Mouse (Mus musculus): Measurements from ENCODE around the gene Sostdc1. TPM values are rescaled to one million over a fixed set of nuclear protein-coding genes. Genes with fewer than 3 reads are reported as not detected.

Gene Sostdc1
- total and polyA plus RNA-seq, 2 experiments = not detected

DNA sequence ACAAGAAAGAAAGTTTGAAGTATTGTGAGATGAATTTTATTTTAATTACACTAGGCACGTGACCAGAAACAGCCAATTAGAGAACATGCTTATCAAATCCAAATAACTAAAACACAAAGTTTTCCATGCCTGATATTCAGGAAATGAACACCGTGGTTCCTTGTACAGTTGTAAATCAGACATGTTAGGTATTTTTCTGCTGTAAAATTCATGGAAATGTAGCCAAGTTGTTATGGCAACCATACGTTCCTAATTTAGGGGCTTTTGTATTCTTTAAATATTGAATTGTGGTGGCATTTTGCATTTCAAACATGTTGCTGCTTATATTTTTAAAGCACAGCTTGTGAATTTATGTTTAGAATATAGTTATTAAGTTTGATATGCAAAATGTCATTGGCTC, 2.1 kb downstream of the Sostdc1 start:
- TF ChIP-seq CTCF (IDR thresholded peaks at IDR 0.05; ENCODE audit: low read depth, low read length) (no peak), POLR2A (IDR thresholded peaks at IDR 0.05; ENCODE audit: extremely low read depth, insufficient read depth, low read length) (no peak)
- Histone ChIP-seq H3K4me1 (ENCODE audit: control insufficient read depth, insufficient read depth, low read length) (no peaks in the 10 kb centered on the region), H3K27me3 (ENCODE audit: control insufficient read depth, insufficient read depth, low read length) (no peaks in the 10 kb centered on the region; the same call in 1 of the 2 replicates), H3K9ac (ENCODE audit: low read depth, low read length) (no peak overlapping the region), H3K27ac (replicated peaks; ENCODE audit: insufficient read depth, low read depth, low read length) (no peak overlapping the region), H3K36me3 (ENCODE audit: control insufficient read depth, insufficient read depth, low read length) (no peaks in the 10 kb centered on the region), H3K4me3 (ENCODE audit: insufficient read depth, low read depth, low read length) (no peak overlapping the region), H3K79me2 (ENCODE audit: control insufficient read depth, insufficient read depth, low read length) (no peaks in the 10 kb centered on the region)
- 88% methylated on average over 3 of the region's 3 CpGs for WGBS
- DNase-seq (ENCODE audit: extremely low read depth, low read depth, low spot score) = no peak

DNA sequence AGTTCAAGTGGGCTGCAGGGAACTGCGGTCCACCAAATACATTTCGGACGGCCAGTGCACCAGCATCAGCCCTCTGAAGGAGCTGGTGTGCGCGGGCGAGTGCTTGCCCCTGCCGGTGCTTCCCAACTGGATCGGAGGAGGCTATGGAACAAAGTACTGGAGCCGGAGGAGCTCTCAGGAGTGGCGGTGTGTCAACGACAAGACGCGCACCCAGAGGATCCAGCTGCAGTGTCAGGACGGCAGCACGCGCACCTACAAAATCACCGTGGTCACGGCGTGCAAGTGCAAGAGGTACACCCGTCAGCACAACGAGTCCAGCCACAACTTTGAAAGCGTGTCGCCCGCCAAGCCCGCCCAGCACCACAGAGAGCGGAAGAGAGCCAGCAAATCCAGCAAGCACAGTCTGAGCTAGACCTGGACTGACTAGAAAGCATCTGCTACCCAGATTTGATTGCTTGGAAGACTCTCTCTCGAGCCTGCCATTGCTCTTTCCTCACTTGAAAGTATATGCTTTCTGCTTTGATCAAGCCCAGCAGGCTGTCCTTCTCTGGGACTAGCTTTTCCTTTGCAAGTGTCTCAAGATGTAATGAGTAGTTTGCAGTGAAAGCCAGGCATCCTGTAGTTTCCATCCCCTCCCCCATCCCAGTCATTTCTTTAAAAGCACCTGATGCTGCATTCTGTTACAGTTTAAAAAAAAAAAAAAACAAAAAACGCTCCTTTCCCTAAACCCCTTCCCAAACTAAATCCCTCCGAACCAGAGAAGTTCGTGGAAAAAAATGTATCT, 3.3 kb downstream of the Sostdc1 start:
- no peaks in the 10 kb centered on the region for H3K36me3 ChIP-seq (ENCODE audit: control insufficient read depth, insufficient read depth, low read length)
- H3K27ac ChIP-seq (replicated peaks; ENCODE audit: insufficient read depth, low read depth, low read length) = no peak overlapping the region
- H3K4me3 ChIP-seq (ENCODE audit: insufficient read depth, low read depth, low read length) = peak overlapping the region; percentile 28; the same call in 1 of the 2 replicates
- H3K4me1 ChIP-seq (ENCODE audit: control insufficient read depth, insufficient read depth, low read length) = no peaks in the 10 kb centered on the region
- no peak for DNase-seq (ENCODE audit: extremely low read depth, low read depth, low spot score)
- no peak for TF ChIP-seq POLR2A (IDR thresholded peaks at IDR 0.05; ENCODE audit: extremely low read depth, insufficient read depth, low read length)
- no peak for TF ChIP-seq CTCF (IDR thresholded peaks at IDR 0.05; ENCODE audit: low read depth, low read length)
- no peaks in the 10 kb centered on the region for H3K79me2 ChIP-seq (ENCODE audit: control insufficient read depth, insufficient read depth, low read length)
- no peak overlapping the region for H3K9ac ChIP-seq (ENCODE audit: low read depth, low read length)
- H3K27me3 ChIP-seq (ENCODE audit: control insufficient read depth, insufficient read depth, low read length) = no peaks in the 10 kb centered on the region; the same call in 1 of the 2 replicates
- 5% methylated on average over 30 of the region's 30 CpGs for WGBS

DNA sequence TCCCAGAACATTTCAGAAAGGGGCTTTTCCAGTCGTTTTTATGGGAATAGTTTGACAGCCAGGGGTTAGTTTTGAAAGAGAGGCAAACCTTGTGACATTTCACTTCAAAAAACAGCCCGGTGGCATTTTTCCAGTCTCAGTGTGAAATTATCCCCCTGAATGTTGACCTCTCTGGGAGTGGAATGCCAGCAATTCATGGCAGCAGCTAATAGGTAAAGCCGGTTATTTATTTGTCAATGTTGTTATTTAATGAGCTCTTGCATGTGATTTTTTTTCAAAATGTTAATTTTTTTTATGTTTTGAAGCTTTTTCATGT, 3.8 kb downstream of the Sostdc1 start:
- Histone ChIP-seq H3K4me3 (ENCODE audit: insufficient read depth, low read depth, low read length) (no peak overlapping the region), H3K79me2 (ENCODE audit: control insufficient read depth, insufficient read depth, low read length) (no peaks in the 10 kb centered on the region), H3K27me3 (ENCODE audit: control insufficient read depth, insufficient read depth, low read length) (no peaks in the 10 kb centered on the region; the same call in 1 of the 2 replicates), H3K9ac (ENCODE audit: low read depth, low read length) (no peak overlapping the region), H3K27ac (replicated peaks; ENCODE audit: insufficient read depth, low read depth, low read length) (no peak overlapping the region), H3K4me1 (ENCODE audit: control insufficient read depth, insufficient read depth, low read length) (no peaks in the 10 kb centered on the region), H3K36me3 (ENCODE audit: control insufficient read depth, insufficient read depth, low read length) (no peaks in the 10 kb centered on the region)
- no peak for DNase-seq (ENCODE audit: extremely low read depth, low read depth, low spot score)
- 19% methylated on average over 3 of the region's 3 CpGs for WGBS
- TF ChIP-seq CTCF (IDR thresholded peaks at IDR 0.05; ENCODE audit: low read depth, low read length) (no peak), POLR2A (IDR thresholded peaks at IDR 0.05; ENCODE audit: extremely low read depth, insufficient read depth, low read length) (no peak)

DNA sequence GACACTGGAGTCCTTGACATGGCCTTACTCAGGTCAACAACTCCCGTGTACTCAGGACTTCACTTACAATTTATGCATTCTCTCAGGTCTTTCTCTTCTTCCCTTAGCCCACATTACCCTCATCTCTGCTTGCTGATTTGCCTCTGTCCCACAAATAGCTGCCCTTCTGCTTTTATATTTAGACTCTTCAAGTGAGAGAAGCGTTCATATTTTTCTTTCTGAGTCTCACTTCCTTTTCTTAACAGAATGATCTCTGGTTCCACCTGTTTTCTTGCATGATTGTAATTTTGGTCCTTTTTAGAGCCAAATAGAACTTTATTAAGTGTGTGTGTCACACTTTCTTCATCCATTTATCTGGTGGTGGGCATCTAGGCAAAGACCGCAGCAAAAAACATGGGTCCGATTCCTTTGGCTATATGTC, 12.2 kb downstream of the Sostdc1 start:
- H3K79me2 ChIP-seq (ENCODE audit: control insufficient read depth, insufficient read depth, low read length) = no peaks in the 10 kb centered on the region
- no peak for DNase-seq (ENCODE audit: extremely low read depth, low read depth, low spot score)

DNA sequence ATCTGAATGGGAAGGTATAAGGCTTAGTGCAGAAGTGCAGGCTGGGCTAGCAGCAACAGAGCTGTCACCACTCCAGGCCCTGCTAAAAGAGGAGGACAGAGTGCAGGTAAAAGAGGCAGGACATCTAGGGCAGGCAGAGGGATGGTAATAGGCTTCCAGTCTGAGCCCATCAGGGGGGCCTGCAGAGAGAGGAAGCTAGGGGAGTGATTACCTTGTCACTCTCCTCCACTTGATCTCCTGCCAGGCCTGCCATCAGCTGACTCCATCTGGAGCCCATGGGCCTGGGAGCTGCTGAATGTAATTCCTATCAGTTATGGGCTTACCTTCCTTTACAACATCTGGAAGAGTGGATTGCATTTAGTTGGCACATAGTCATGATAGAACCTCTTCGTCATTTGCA, 18.7 kb downstream of the Sostdc1 start:
- H3K4me1 ChIP-seq (ENCODE audit: control insufficient read depth, insufficient read depth, low read length) = no peaks in the 10 kb centered on the region
- no peak overlapping the region for H3K9ac ChIP-seq (ENCODE audit: low read depth, low read length)
- TF ChIP-seq CTCF (IDR thresholded peaks at IDR 0.05; ENCODE audit: low read depth, low read length) = no peak
- no peak for TF ChIP-seq POLR2A (IDR thresholded peaks at IDR 0.05; ENCODE audit: extremely low read depth, insufficient read depth, low read length)
- H3K79me2 ChIP-seq (ENCODE audit: control insufficient read depth, insufficient read depth, low read length) = no peaks in the 10 kb centered on the region
- H3K36me3 ChIP-seq (ENCODE audit: control insufficient read depth, insufficient read depth, low read length) = no peaks in the 10 kb centered on the region
- DNase-seq (ENCODE audit: extremely low read depth, low read depth, low spot score) = no peak
- no peaks in the 10 kb centered on the region for H3K27me3 ChIP-seq (ENCODE audit: control insufficient read depth, insufficient read depth, low read length)
- H3K4me3 ChIP-seq (ENCODE audit: insufficient read depth, low read depth, low read length) = no peak overlapping the region
- H3K27ac ChIP-seq (replicated peaks; ENCODE audit: insufficient read depth, low read depth, low read length) = no peak overlapping the region
- WGBS = 90% methylated on average over 1 of the region's 1 CpGs

More for the DNA sequence above, 12.2 kb downstream of the Sostdc1 start:
- no peaks in the 10 kb centered on the region for H3K36me3 ChIP-seq (ENCODE audit: control insufficient read depth, insufficient read depth, low read length)
- H3K27me3 ChIP-seq (ENCODE audit: control insufficient read depth, insufficient read depth, low read length) = no peaks in the 10 kb centered on the region
- no peak overlapping the region for H3K4me3 ChIP-seq (ENCODE audit: insufficient read depth, low read depth, low read length)
- H3K4me1 ChIP-seq (ENCODE audit: control insufficient read depth, insufficient read depth, low read length) = no peaks in the 10 kb centered on the region
- no peak overlapping the region for H3K27ac ChIP-seq (replicated peaks; ENCODE audit: insufficient read depth, low read depth, low read length)
- no peak overlapping the region for H3K9ac ChIP-seq (ENCODE audit: low read depth, low read length)
- TF ChIP-seq POLR2A (IDR thresholded peaks at IDR 0.05; ENCODE audit: extremely low read depth, insufficient read depth, low read length) (no peak), CTCF (IDR thresholded peaks at IDR 0.05; ENCODE audit: low read depth, low read length) (no peak)
- 83% methylated on average over 4 of the region's 4 CpGs for WGBS

DNA sequence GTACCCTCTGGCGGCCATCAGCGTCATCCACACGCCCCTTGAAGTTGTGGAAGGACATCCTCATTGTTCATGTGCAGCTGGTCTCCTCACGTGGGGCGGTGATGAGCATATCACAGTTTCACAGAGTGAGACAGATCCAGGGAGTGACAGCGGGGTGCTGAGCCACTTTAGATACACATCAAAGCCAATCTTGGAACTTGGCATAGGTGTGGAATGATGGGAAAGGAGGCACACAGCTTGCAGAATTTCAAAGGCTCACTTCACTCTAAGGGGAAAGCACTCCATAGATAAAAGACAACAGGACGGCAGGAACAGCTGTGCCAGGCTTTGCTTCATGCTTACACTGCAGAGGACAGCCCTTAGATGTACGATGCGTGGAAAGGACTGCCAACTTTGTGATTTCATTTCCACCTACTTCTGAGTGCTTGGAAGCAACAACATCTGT, 19.9 kb downstream of the Sostdc1 start:
- no peaks in the 10 kb centered on the region for H3K4me1 ChIP-seq (ENCODE audit: control insufficient read depth, insufficient read depth, low read length)
- no peaks in the 10 kb centered on the region for H3K36me3 ChIP-seq (ENCODE audit: control insufficient read depth, insufficient read depth, low read length)
- TF ChIP-seq CTCF (IDR thresholded peaks at IDR 0.05; ENCODE audit: low read depth, low read length) (no peak), POLR2A (IDR thresholded peaks at IDR 0.05; ENCODE audit: extremely low read depth, insufficient read depth, low read length) (no peak)
- no peak overlapping the region for H3K9ac ChIP-seq (ENCODE audit: low read depth, low read length)
- no peaks in the 10 kb centered on the region for H3K27me3 ChIP-seq (ENCODE audit: control insufficient read depth, insufficient read depth, low read length)
- no peaks in the 10 kb centered on the region for H3K79me2 ChIP-seq (ENCODE audit: control insufficient read depth, insufficient read depth, low read length)
- DNase-seq (ENCODE audit: extremely low read depth, low read depth, low spot score) = no peak
- 77% methylated on average over 9 of the region's 9 CpGs for WGBS
- no peak overlapping the region for H3K4me3 ChIP-seq (ENCODE audit: insufficient read depth, low read depth, low read length)
- H3K27ac ChIP-seq (replicated peaks; ENCODE audit: insufficient read depth, low read depth, low read length) = no peak overlapping the region

All from liver, adult 2 months (tissue).